Mouse (Mus musculus) lung, adult 2 months (tissue): ENCODE data around the gene Ubash3b.

ENCODE experiments used
- CTCF ChIP-seq: fragments of 200-500 bp; IDR thresholded peaks from 2 replicates; pipeline ENCODE4 v1.5.1; 2011; ENCODE audit warnings: mild to moderate bottlenecking, low read length, control low read depth; ENCODE audit not compliant: insufficient read depth
- POLR2A ChIP-seq: fragments of 200-500 bp; IDR thresholded peaks from 2 replicates; pipeline ENCODE4 v1.6.1; 2011; ENCODE audit warnings: low read depth, mild to moderate bottlenecking, control low read depth, low read length, borderline replicate concordance; ENCODE audit errors: extremely low read depth

DNA sequence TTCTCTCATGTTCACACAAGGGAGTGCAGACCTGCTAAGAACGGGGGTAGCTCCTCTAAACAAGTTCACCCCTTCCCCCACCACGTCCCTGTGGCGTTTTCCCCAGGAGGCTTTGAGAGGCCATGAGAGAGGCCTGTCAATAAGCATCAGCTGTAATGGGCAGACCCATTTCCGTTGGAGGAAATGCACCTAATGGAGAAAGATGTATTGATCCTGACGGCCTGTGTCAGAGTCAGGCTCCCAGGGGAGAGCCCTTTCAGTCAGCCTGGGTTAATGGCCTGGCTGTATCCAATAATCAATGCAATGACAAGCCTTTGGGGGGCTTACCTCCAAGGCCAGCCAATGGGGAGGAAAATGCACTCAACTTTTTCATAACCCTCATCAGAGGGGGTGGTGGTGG lies 100.1 kb downstream of the Ubash3b start:
- TF ChIP-seq CTCF, result no peak
- TF ChIP-seq POLR2A, result no peak
